Mouse (Mus musculus) kidney, postnatal 0 days (tissue): ENCODE results near the gene Aqp11. TPM values are rescaled to one million over a fixed set of nuclear protein-coding genes. Genes with fewer than 3 reads are reported as not detected.

Experiments used
- ATAC-seq: fragments of 200-750 bp; cut with Nextera tagmentation; replicated peaks from 2 replicates; pipeline ENCODE4 v1.8.0; 2017; ENCODE audit warnings: low read depth, moderate number of reproducible peaks, moderate TSS enrichment, moderate library complexity; ENCODE audit not compliant: low FRiP score
- DNase-seq: peaks from one replicate; pipeline ENCODE4 v3.0.0-alpha.2; 2016; ENCODE audit warnings: low spot score
- H3K27ac ChIP-seq: fragments of 300-500 bp; sonication (generic); 2 replicates; pipeline ENCODE4 v1.5.1; 2014; ENCODE audit warnings: mild to moderate bottlenecking
- H3K27me3 ChIP-seq: fragments of 300-500 bp; sonication (generic); 2 replicates; pipeline ENCODE4 v1.6.1; 2014; ENCODE audit warnings: low read length, mixed read lengths; ENCODE audit not compliant: insufficient read depth
- H3K36me3 ChIP-seq: fragments of 300-500 bp; sonication (generic); 2 replicates; pipeline ENCODE4 v1.6.1; 2014; ENCODE audit warnings: low read length, mixed read lengths; ENCODE audit not compliant: insufficient read depth
- H3K4me1 ChIP-seq: fragments of 300-500 bp; sonication (generic); replicated peaks from 2 replicates; pipeline ENCODE4 v1.6.1; 2014; ENCODE audit warnings: antibody characterized with exemption, low read length, mixed read lengths; ENCODE audit not compliant: insufficient read depth
- H3K4me2 ChIP-seq: fragments of 300-500 bp; sonication (generic); 2 replicates; pipeline ENCODE4 v1.6.1; 2014; ENCODE audit warnings: mild to moderate bottlenecking, low read length, moderate library complexity, mixed read lengths
- H3K4me3 ChIP-seq: fragments of 300-500 bp; sonication (generic); replicated peaks from 2 replicates; pipeline ENCODE4 v1.5.1; 2014; ENCODE audit warnings: low read depth, low read length
- H3K9ac ChIP-seq: fragments of 300-500 bp; sonication (generic); 2 replicates; pipeline ENCODE4 v1.6.1; 2014; ENCODE audit warnings: low read depth, low read length
- H3K9me3 ChIP-seq: fragments of 300-500 bp; sonication (generic); replicated peaks from 2 replicates; pipeline ENCODE4 v1.6.1; 2016; ENCODE audit warnings: low read length, inconsistent platforms, mixed read lengths
- CTCF ChIP-seq: IDR thresholded peaks from 2 replicates; pipeline ENCODE4 v1.5.1; 2016; ENCODE audit warnings: antibody characterized with exemption, low read depth, mild to moderate bottlenecking, moderate library complexity
- WGBS: fragments of 180-500 bp; shearing (Covaris S2); extraction: QIAGEN DNeasy Blood & Tissue Kit; methylation state at CpG from one replicate; pipeline ENCODE4 v1.1.7; 2014; 5-methylcytosine and 5-hydroxymethylcytosine counted together
- polyA plus RNA-seq: library from polyadenylated mRNA; unstranded; fragments of >200 nt; fragmentation: Nextera tagmentation; extraction: Ambion mirVana; gene quantifications from 2 replicates; pipeline ENCODE4 v1.2.1, GENCODE M21; 2015

Aqp11 gene
- polyA plus RNA-seq, 1 experiment from 2014 or later: 36.9 TPM

GRCm38 (mm10) chr7:97719078-97719477 is 19.0 kb downstream of the Aqp11 start:
- Histone ChIP-seq H3K4me2 (no peak overlapping the region), H3K9ac (no peak overlapping the region), H3K4me3 (no peak overlapping the region), H3K36me3 (peaks cover 28% of the 10 kb centered on the region), H3K27ac (no peak overlapping the region), H3K27me3 (no peaks in the 10 kb centered on the region), H3K9me3 (no peaks in the 10 kb centered on the region), H3K4me1 (no peaks in the 10 kb centered on the region)
- ATAC-seq (no peak), DNase-seq (no peak)
- no peak for TF ChIP-seq CTCF
- WGBS: 79% methylated on average over 5 of the region's 5 CpGs

- Histone ChIP-seq H3K4me1 (no peaks in the 10 kb centered on the region), H3K4me2 (no peak overlapping the region), H3K9me3 (no peaks in the 10 kb centered on the region), H3K36me3 (peaks cover 37% of the 10 kb centered on the region), H3K27ac (no peak overlapping the region), H3K4me3 (no peak overlapping the region), H3K27me3 (no peaks in the 10 kb centered on the region), H3K9ac (no peak overlapping the region)
- no peak for ATAC-seq
- WGBS: 95% methylated on average over 1 of the region's 1 CpGs
- TF ChIP-seq CTCF: no peak
- DNase-seq: no peak
Measured at GRCm38 (mm10) chr7:97717326-97717725, 20.8 kb downstream of the Aqp11 start.

DNA sequence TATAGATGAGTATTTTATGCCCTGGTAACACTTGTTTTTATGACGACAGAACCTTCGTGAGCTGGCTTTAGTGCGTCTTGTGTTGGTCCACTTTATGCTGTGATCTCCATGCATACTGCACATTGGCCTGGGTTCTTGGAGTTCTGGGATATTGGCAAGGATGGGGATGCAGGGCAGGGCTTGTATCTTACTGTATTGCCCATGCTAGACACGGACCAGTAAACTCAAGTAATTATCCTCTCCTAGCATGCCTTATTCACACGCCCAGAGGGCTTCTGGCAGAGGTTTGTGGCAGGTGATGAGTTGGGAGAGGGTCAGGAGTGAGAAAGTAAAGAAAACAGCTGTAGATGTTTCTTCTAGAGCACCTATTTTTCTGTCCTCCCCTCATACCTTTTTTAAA is 23.4 kb downstream of the Aqp11 start:
- Histone ChIP-seq H3K4me2 (no peak overlapping the region), H3K9ac (no peak overlapping the region), H3K9me3 (no peaks in the 10 kb centered on the region), H3K4me1 (no peaks in the 10 kb centered on the region), H3K4me3 (no peak overlapping the region), H3K36me3 (peaks cover 36% of the 10 kb centered on the region), H3K27me3 (no peaks in the 10 kb centered on the region), H3K27ac (no peak overlapping the region)
- ATAC-seq: no peak
- no peak for DNase-seq
- WGBS: 95% methylated on average over 5 of the region's 5 CpGs
- no peak for TF ChIP-seq CTCF

DNA sequence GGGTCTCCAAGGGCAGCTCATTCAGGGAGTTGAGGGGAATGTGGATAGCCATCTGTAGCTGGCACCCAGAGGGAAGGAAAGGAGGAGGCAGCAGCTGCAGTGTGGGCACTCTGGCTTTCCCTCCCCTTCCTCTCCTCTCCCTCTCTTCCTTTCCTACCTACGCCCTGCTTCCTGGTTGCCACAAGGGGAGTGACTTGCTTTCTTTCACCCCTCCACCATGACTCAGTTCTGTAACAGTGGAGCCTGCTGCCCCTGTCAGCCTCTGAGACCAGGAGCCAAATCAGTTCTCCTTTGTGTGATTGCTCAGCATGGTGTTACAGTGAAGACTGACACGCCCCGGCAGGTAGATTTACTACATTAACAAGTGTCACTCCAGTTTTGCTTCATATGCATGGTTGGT is 28.9 kb downstream of the Aqp11 start:
- no peak overlapping the region for H3K4me2 ChIP-seq
- no peak overlapping the region for H3K9ac ChIP-seq
- H3K4me1 ChIP-seq: no peaks in the 10 kb centered on the region
- DNase-seq (no peak), ATAC-seq (no peak)
- H3K4me3 ChIP-seq: no peak overlapping the region
- no peak for TF ChIP-seq CTCF
- 85% methylated on average over 3 of the region's 3 CpGs for WGBS
- no peaks in the 10 kb centered on the region for H3K9me3 ChIP-seq
- no peaks in the 10 kb centered on the region for H3K27me3 ChIP-seq
- no peak overlapping the region for H3K27ac ChIP-seq
- peaks cover 17% of the 10 kb centered on the region; the same call in 1 of the 2 replicates for H3K36me3 ChIP-seq

- TF ChIP-seq CTCF: no peak
- no peak overlapping the region for H3K27ac ChIP-seq
- ATAC-seq (no peak), DNase-seq (no peak)
- H3K4me2 ChIP-seq: no peak overlapping the region
- H3K36me3 ChIP-seq: 0 out of 2 replicates have a peak, but pooled peaks cover 8% of the 10 kb centered on the region
- no peaks in the 10 kb centered on the region for H3K27me3 ChIP-seq
- H3K9me3 ChIP-seq: no peaks in the 10 kb centered on the region
- H3K4me3 ChIP-seq: no peak overlapping the region
- no peak overlapping the region for H3K9ac ChIP-seq
- no peaks in the 10 kb centered on the region for H3K4me1 ChIP-seq
- 88% methylated on average over 5 of the region's 5 CpGs for WGBS
Measured at GRCm38 (mm10) chr7:97707809-97708208, 30.3 kb downstream of the Aqp11 start.

DNA sequence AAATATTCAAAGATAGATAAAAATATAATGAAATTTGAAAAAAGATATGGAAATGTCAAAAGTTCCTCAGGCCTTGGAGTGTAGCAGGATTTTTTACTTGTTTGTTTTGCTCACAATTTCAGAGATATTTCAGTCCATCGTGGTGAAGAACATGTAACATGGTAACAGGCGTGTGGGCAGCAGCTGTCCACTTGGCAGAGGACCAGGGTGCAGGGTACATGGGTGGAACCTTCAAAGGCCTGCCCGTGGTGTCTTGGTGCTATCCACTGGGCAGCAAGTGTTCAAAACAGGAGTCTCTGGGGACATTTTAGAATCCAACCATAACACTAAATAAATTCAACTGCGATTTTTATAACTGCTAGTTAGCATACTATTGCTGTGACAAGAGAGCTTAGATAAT is 31.0 kb downstream of the Aqp11 start:
- Histone ChIP-seq H3K27me3 (no peaks in the 10 kb centered on the region), H3K4me3 (no peak overlapping the region), H3K4me1 (no peaks in the 10 kb centered on the region), H3K4me2 (no peak overlapping the region), H3K36me3 (0 out of 2 replicates have a peak, but pooled peaks cover 4% of the 10 kb centered on the region), H3K9ac (no peak overlapping the region), H3K27ac (no peak overlapping the region), H3K9me3 (no peaks in the 10 kb centered on the region)
- TF ChIP-seq CTCF: no peak
- WGBS: 80% methylated on average over 4 of the region's 4 CpGs
- no peak for ATAC-seq
- DNase-seq: no peak

DNA sequence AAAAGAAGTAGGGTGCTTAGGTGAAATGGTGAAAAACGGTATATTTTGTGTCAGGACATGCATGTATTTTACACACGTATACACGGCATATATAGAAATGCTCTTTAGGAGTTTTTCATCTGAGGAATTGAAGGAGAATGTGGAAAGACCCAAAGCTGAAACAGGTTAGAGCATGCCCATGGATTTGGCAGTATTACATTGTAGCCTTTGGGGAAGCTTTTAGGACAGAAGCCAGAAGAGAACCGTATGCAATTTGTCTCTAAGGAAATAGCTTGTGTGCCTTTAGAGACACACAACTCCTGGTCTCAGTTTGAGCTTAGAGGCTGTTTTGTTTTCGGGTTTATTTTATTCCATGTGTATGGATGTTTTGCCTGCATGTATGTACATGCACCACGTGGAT is 37.0 kb downstream of the Aqp11 start:
- H3K4me3 ChIP-seq: no peak overlapping the region
- H3K4me1 ChIP-seq: no peaks in the 10 kb centered on the region
- no peak overlapping the region for H3K27ac ChIP-seq
- H3K36me3 ChIP-seq: no peaks in the 10 kb centered on the region
- no peak for ATAC-seq
- H3K4me2 ChIP-seq: no peak overlapping the region
- TF ChIP-seq CTCF: no peak
- H3K27me3 ChIP-seq: no peaks in the 10 kb centered on the region
- H3K9me3 ChIP-seq: no peaks in the 10 kb centered on the region
- no peak overlapping the region for H3K9ac ChIP-seq
- DNase-seq: no peak
- WGBS: 81% methylated on average over 6 of the region's 6 CpGs
